Mouse (Mus musculus): Measurements from ENCODE around the gene Pdcl2.
A peak's percentile ranks its signal among the peaks of the same experiment; 100 is the strongest.

Pdcl2 gene

GRCm38 (mm10) chr5:76330953-76331352 is at the start of gene Pdcl2:
Gene Pdcl2, minus strand, starts transcription at chr5:76331156.
- DNase-seq: no peak

- DNase-seq: no peak
Measured at GRCm38 (mm10) chr5:76379216-76379615, 48.3 kb upstream of the Pdcl2 start.

GRCm38 (mm10) chr5:76369215-76369840 is 38.4 kb upstream of the Pdcl2 start:
- no peak for DNase-seq

- DNase-seq: no peak
Measured at GRCm38 (mm10) chr5:76365406-76365805, 34.5 kb upstream of the Pdcl2 start.

- DNase-seq: peak; percentile 29
Measured at GRCm38 (mm10) chr5:76363453-76364104, 32.6 kb upstream of the Pdcl2 start, which contains the start of gene Nmu. Gene Nmu, minus strand, starts transcription at chr5:76363788.

- DNase-seq: no peak
Measured at GRCm38 (mm10) chr5:76360786-76361185, 29.8 kb upstream of the Pdcl2 start.

- DNase-seq: no peak
Measured at GRCm38 (mm10) chr5:76360057-76360456, 29.1 kb upstream of the Pdcl2 start.

GRCm38 (mm10) chr5:76351953-76352611 is 21.1 kb upstream of the Pdcl2 start:
- peak; percentile 8 for DNase-seq

GRCm38 (mm10) chr5:76351537-76351936 is 20.6 kb upstream of the Pdcl2 start:
- DNase-seq: no peak

GRCm38 (mm10) chr5:76346137-76346536 is 15.2 kb upstream of the Pdcl2 start:
- DNase-seq: no peak

GRCm38 (mm10) chr5:76340931-76341330 is 10.0 kb upstream of the Pdcl2 start:
- DNase-seq: no peak

GRCm38 (mm10) chr5:76337100-76337499 is 6.1 kb upstream of the Pdcl2 start:
- DNase-seq: no peak

- DNase-seq: no peak
Measured at GRCm38 (mm10) chr5:76333833-76334232, 2.9 kb upstream of the Pdcl2 start.

GRCm38 (mm10) chr5:76327296-76327695 is 3.7 kb downstream of the Pdcl2 start:
- no peak for DNase-seq

GRCm38 (mm10) chr5:76325113-76325512 is 5.8 kb downstream of the Pdcl2 start:
- DNase-seq: no peak

- peak; percentile 19 for DNase-seq
Measured at GRCm38 (mm10) chr5:76321249-76322196, 9.4 kb downstream of the Pdcl2 start.

GRCm38 (mm10) chr5:76308206-76308605 is 22.8 kb downstream of the Pdcl2 start:
- no peak for DNase-seq

- no peak for DNase-seq
Measured at GRCm38 (mm10) chr5:76306261-76306660, 24.7 kb downstream of the Pdcl2 start.

GRCm38 (mm10) chr5:76305616-76306015 is 25.3 kb downstream of the Pdcl2 start:
- peak; percentile 50 for DNase-seq

GRCm38 (mm10) chr5:76304452-76305341 is 26.3 kb downstream of the Pdcl2 start, which contains the start of gene Clock:
Gene Clock, minus strand, starts transcription at chr5:76304792.
- peak; percentile 94 for DNase-seq

- DNase-seq: peak; percentile 87
Measured at GRCm38 (mm10) chr5:76303745-76304451, 27.1 kb downstream of the Pdcl2 start.
